Mouse (Mus musculus): ENCODE results near the gene Ptprd. TPM values are rescaled to one million over a fixed set of nuclear protein-coding genes. Genes with fewer than 3 reads are reported as not detected.

The Ptprd gene
- total RNA-seq, 2 experiments from 2014 or later, result 5.0 to 6.9 TPM

DNA sequence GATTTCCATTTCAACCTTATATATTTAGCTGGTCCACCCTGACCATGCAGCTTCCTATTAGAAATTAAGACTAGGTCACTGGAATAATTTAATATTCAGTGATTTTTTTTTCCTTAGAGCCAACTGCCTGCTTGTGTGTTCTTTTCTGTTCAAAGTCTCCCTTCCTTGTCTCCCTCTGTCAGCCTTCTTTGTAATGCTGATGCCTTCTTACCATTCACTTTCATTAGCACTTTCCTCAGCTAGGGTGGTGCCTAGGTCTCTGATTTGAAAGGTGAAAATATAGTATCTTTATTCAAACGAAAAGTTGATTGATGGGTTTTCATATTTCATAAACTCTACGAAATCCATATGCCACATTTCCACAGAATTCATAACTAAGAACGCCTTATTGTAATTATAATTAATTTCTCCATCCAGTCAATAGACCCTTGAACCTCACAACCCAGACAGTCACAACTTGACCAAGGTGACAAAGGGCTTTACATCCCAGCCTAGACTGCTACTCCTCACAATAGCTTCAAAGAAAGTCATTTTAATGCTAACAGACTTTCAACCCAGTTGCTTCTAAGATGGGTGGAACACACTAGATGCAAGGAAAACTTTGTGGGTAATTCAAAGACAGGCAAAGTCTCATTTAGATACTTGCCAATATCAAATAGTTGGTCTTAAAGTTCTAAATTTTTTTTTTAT lies 2197.5 kb downstream of the Ptprd start:
- H3K4me3 ChIP-seq, result no peak overlapping the region
- H3K27ac ChIP-seq, result no peak overlapping the region
- DNase-seq, result no peak
- intact Hi-C loops (cut with DNase I), result no loop called here
- TF ChIP-seq CTCF (IDR thresholded peaks at IDR 0.05), result no peak

DNA sequence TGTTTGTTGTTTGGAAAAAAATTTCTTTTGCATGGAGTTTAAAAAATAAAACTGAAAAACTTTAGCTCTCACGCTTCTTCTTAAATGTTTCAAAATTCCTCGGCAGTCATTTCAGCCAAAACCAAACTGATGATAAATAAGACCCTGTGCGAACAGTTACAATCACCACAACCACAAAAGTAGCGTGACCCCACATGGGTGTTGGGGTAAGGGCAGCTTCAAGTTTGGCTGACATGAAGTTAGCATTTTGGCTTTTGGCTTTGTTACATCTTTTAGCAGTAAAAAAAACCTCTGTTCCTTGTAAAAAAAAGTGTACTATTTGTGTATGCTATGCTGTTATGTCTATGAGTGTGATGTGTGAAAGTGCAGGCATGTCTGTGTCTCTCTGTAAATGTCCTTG lies 2203.2 kb downstream of the Ptprd start:
- H3K27ac ChIP-seq, result no peak overlapping the region
- no peak for TF ChIP-seq CTCF (IDR thresholded peaks at IDR 0.05)
- DNase-seq, result no peak
- no peak overlapping the region for H3K4me3 ChIP-seq
- intact Hi-C loops (cut with DNase I), result no loop called here

DNA sequence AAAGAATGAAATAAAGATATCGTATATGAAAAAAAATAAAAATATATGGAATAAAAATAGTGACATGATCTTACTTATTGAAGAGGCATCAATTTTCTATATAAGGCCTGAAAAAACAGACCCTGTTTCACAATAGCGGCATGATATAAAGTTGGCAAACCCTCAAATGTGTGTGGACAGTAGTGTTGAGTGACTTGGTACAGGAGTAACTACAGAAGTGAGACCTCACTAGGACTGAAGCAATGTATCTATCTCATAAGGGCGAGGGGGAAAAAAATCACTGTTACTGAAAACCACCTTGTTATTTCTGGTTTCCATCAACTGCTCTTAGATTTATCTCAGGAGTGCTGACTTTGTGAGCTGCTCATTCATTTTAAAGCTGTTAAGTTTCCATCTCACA lies 2204.5 kb downstream of the Ptprd start:
- intact Hi-C loops (cut with DNase I), result no loop called here
- DNase-seq, result no peak

DNA sequence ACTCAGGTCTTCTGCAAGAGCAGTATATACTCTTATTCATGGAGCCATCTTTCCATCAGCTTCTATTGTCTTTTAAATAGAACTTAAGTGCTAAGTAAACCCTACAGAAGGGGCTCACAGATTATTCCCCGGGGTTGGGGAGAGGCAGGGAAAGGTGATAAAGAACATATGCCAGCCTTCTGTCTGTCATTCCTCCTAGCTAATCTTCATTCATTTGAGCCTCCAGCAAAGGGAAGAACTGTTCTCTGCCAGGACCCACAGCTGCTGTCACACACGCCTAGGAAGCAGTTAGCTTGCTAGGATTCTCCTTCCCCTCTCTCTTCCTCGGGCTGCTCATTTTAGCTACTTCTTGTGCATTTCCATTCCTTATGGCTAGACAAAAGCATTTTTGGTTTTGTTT lies 2205.0 kb downstream of the Ptprd start:
- no peak for TF ChIP-seq CTCF (IDR thresholded peaks at IDR 0.05)
- intact Hi-C loops (cut with DNase I), result no loop called here

More for the DNA sequence above, 2204.5 kb downstream of the Ptprd start:
- TF ChIP-seq CTCF (IDR thresholded peaks at IDR 0.05), result no peak
- Histone ChIP-seq H3K4me3 (no peak overlapping the region), H3K27ac (no peak overlapping the region)

DNA sequence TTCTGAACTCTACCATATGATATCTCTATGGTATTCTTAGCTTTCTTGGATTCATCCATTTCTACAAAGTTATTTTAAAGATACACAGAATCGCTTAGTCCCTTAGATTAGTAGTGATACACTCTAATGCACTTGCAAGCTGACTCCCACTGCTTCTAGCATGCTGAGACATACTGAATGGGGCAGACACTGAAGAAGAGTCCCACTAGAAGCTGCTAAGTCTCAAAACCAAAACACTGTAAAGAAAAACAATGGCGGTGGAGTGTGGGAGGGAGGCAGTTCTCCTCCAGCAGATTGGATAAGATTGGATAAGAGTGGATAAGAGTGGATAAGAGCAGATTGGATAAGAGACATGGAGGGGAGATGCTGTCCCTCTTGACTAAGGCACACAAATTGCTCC lies 2207.6 kb downstream of the Ptprd start:
- Histone ChIP-seq H3K27ac (no peak overlapping the region), H3K4me3 (no peak overlapping the region)
- intact Hi-C loops (cut with DNase I), result no loop called here
- no peak for DNase-seq
- TF ChIP-seq CTCF (IDR thresholded peaks at IDR 0.05), result no peak

More for the DNA sequence above, 2205.0 kb downstream of the Ptprd start:
- DNase-seq, result no peak
- H3K4me3 ChIP-seq, result no peak overlapping the region
- H3K27ac ChIP-seq, result no peak overlapping the region

DNA sequence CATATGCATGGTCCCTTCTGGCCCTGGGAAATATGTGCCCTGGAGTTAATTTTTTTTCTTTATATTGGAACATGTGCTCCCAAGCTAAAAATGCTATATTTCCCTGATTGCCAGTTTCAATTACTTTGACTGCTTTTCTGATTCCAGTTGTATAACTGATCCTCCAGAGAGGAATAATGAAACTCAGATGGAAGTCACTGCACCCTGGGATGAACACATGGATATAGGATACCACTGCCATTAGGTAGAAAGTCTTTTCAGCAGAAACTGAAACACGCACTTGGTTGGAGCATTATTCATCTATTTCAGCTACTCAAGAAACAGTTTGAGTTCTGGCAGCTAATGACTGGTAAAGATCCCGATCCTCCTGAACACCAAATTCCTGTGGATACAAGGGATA lies 2211.5 kb downstream of the Ptprd start:
- Histone ChIP-seq H3K27ac (no peak overlapping the region), H3K4me3 (no peak overlapping the region)
- intact Hi-C loops (cut with DNase I), result no loop called here
- TF ChIP-seq CTCF (IDR thresholded peaks at IDR 0.05), result no peak
- DNase-seq, result no peak

DNA sequence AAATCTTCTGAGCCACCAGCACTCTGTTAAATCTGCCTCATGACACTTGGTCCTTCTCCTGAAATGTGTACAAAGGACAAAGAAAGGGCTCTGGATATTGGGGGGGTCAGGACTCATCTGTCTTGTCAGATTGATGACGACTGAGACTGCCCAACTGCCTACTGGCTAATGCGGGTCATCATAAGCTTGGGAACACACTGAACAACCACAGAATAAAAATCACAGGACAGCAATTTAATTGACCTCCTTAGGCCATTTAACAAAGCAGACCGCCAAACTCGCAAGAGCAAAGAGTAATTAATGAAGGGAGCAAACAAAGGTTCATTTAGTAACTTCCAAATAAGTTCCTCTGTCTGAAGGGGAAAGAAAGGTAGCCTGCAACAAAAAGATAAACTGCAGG lies 2215.9 kb downstream of the Ptprd start:
- no peak overlapping the region for H3K4me3 ChIP-seq
- TF ChIP-seq CTCF (IDR thresholded peaks at IDR 0.05), result no peak
- H3K27ac ChIP-seq, result no peak overlapping the region
- intact Hi-C loops (cut with DNase I), result no loop called here
- DNase-seq, result no peak

DNA sequence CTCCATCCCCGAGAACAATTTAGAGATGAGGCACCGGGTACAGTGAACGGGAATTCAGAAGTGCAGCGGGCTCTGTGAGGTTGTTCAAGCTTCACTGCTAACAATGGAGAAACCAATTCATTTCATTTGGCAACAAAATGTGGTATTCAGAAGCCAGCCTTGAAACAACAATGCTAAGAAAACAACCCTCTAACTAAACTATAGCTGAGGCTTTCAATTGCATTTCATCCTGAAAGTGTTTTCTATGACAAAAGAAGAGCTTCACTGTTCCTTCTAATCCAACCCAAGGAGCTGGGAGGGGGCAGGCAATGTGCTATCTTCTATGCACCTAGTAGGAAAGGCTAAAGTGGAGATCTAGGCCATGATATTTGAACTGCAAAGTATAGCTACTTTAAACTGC lies 2217.2 kb downstream of the Ptprd start:
- TF ChIP-seq CTCF (IDR thresholded peaks at IDR 0.05), result no peak
- no peak overlapping the region for H3K27ac ChIP-seq
- no peak for DNase-seq

DNA sequence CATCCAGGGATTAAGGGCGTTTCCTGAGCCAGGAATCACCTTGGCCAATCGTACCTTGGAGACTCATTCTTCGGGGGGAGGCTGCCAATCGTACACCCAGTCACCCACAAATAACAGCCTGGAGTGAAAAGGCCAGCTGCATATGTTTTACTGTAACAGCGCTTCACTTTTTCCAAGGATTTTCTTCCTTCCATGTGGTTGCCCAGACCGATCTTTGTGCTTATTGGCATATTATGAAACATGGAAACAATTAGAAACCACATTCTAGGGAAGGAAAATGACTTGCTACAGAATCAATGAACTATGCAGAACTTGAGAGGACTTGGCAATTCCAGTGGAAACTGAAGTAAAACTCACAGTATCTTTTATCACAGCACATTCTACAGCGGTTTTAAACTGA lies 2218.7 kb downstream of the Ptprd start:
- TF ChIP-seq CTCF (IDR thresholded peaks at IDR 0.05), result no peak
- no peak for DNase-seq
- Histone ChIP-seq H3K4me3 (no peak overlapping the region), H3K27ac (no peak overlapping the region)
- intact Hi-C loops (cut with DNase I), result no loop called here

More for the DNA sequence above, 2217.2 kb downstream of the Ptprd start:
- intact Hi-C loops (cut with DNase I), result no loop called here
- no peak overlapping the region for H3K4me3 ChIP-seq

DNA sequence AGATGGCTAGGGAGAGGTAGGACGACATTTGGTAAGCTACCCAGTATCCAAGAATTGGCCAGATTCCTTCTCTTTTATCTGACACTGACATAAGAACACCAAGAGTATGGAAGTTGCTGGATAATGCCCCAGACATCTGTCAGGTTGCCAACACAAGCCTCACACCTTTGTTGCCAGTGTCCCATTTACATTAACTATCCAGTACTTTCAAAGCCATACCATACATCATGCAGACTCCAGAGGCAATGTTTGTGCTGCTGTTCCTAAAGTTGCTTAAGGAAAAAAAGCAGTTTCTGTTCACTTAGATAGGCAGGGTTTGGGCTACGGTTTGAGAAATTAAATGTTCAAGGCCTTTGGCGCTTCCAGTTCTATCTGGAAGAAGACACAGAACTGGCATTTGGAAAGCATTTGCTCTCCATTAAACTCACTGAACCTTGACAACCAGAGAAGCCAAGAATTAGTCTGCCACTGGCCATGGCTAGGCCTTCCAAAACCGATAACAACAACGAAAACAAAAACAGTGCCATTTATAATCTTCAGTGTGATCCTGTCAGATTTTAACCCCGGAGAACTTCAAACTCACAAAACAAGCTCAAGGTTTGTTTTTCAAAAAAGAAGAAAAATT lies 2220.0 kb downstream of the Ptprd start:
- Histone ChIP-seq H3K27ac (no peak overlapping the region), H3K4me3 (no peak overlapping the region)
- TF ChIP-seq CTCF (IDR thresholded peaks at IDR 0.05), result no peak
- DNase-seq, result no peak
- intact Hi-C loops (cut with DNase I), result no loop called here

DNA sequence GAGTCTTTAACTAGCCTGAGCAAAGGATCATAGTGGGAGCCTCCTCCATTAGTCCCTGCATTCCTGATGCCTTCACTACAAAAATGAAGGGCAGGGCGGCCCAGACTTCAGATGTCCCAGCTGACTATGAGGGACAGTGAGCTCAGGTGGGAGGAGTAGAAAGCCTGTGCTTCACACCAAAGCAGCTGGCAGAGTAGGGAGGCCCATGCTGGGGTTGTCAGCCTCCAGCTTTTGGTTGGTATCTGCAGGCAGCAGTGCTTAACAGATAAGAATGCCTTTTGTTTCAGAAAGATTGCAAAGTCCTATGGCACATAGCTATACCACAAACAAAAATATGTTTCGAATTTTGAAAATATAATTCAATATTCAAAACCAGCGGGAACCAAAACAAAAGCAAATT lies 2237.0 kb downstream of the Ptprd start:
- no peak overlapping the region for H3K27ac ChIP-seq
- TF ChIP-seq CTCF (IDR thresholded peaks at IDR 0.05), result no peak
- intact Hi-C loops (cut with DNase I), result no loop called here
- H3K4me3 ChIP-seq, result no peak overlapping the region
- no peak for DNase-seq

DNA sequence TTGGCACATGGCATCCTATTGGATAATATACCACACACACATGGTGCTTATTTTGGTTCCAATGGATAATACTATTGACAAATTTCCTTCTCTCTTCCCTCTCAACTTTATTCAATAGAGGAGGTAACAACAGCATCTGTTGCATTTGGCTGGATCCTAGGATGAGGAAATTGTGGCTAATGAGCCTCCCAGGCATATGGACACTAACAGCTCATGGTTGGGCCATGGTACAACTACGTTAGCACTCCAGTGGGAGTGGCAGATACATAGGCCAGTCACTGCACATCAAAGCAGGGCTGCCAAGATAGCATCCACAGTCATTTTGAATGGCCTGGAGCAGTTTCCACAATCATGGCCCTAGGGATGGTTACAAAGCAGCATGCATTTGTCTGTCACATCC lies 2238.4 kb downstream of the Ptprd start:
- no peak for TF ChIP-seq CTCF (IDR thresholded peaks at IDR 0.05)
- no peak for DNase-seq
- intact Hi-C loops (cut with DNase I), result no loop called here
- H3K4me3 ChIP-seq, result no peak overlapping the region
- no peak overlapping the region for H3K27ac ChIP-seq

DNA sequence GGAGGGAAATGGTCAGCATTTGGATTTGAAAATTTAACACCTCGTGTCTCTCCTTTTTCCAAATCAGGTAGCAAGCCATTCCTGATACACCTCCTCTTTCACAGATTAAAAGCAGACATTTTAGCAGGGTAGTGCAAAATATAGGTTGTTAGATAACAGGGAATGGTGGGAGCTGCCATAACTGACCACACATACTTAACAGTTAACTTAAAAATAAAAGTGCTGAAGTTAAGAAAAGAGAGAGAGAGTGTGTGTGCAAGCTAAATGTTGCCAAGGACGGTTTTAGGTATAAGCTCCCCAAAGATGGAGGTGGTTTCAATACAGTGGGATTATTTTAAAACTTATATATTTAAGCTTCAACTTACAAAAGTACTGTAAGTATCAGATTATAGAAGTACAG lies 2241.8 kb downstream of the Ptprd start:
- no peak overlapping the region for H3K4me3 ChIP-seq
- no peak overlapping the region for H3K27ac ChIP-seq
- TF ChIP-seq CTCF (IDR thresholded peaks at IDR 0.05), result no peak
- intact Hi-C loops (cut with DNase I), result no loop called here
- DNase-seq, result no peak

DNA sequence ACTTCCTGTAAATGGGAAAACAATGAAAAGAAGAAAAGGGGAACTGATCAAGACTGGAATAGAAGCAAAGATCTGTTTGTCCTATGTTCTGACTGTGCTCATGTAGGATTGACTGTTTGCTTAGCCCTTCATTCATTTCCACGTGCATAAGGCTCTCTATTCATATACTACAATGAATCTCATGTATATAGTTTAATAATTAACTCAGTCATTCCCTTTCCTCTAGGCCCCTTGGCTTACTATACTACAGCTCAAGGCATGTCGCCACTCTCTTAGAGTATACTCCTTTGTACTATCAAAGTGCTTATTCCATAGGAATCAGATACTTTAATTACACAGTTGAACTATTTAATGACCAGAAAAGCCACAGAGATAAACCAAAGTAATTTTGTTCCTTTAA lies 2243.1 kb downstream of the Ptprd start:
- DNase-seq, result no peak
- Histone ChIP-seq H3K27ac (no peak overlapping the region), H3K4me3 (no peak overlapping the region)
- intact Hi-C loops (cut with DNase I), result no loop called here
- TF ChIP-seq CTCF (IDR thresholded peaks at IDR 0.05), result no peak

All from gastrocnemius, adult 2 months (tissue).